Mouse (Mus musculus): ENCODE results near the gene Psmd12. TPM values are rescaled to one million over a fixed set of nuclear protein-coding genes. Genes with fewer than 3 reads are reported as not detected.
"Not testable (repeated sequence)": the region's sequence is repeated elsewhere in the genome, so short reads cannot be mapped to it uniquely, and the experiment has no call there.

The Psmd12 gene
- polyA plus RNA-seq, 1 experiment from 2014 or later, result 78.8 TPM

- Histone ChIP-seq H3K4me1 (ENCODE audit: insufficient read depth) (peaks cover 13% of the 10 kb centered on the region), H3K9ac (replicated peaks) (no peak overlapping the region), H3K27ac (ENCODE audit: low read depth) (no peak overlapping the region), H3K36me3 (replicated peaks; ENCODE audit: insufficient read depth, low read length) (no peaks in the 10 kb centered on the region), H3K4me2 (ENCODE audit: low read depth, low read length) (no peak overlapping the region), H3K27me3 (ENCODE audit: insufficient read depth, low read length) (no peaks in the 10 kb centered on the region), H3K4me3 (ENCODE audit: low read depth, low read length) (no peak overlapping the region), H3K9me3 (ENCODE audit: low read length) (no peaks in the 10 kb centered on the region)
- TF ChIP-seq EP300 (IDR thresholded peaks at IDR 0.05; ENCODE audit: low read depth), result no peak
- TF ChIP-seq CTCF (IDR thresholded peaks at IDR 0.05; ENCODE audit: low read depth), result peak; percentile 71
- 45% methylated on average over 1 of the region's 1 CpGs for WGBS (ENCODE audit: insufficient replicate concordance)
- DNase-seq (peak; percentile 32), ATAC-seq (no peak)
These were observed 27.0 kb downstream of the Psmd12 start for GRCm38 (mm10) chr11:107506260-107506659.

GRCm38 (mm10) chr11:107509631-107510338 lies 30.5 kb downstream of the Psmd12 start:
- 24% methylated on average over 11 of the region's 11 CpGs for WGBS (ENCODE audit: insufficient replicate concordance)
- ATAC-seq, result no peak

GRCm38 (mm10) chr11:107510362-107511269 lies 31.3 kb downstream of the Psmd12 start:
- 5% methylated on average over 18 of the region's 18 CpGs for WGBS (ENCODE audit: insufficient replicate concordance)
- DNase-seq (peak; percentile 52), ATAC-seq (peak; percentile 64; the same call in 1 of the 2 replicates)
- no peak for TF ChIP-seq CTCF (IDR thresholded peaks at IDR 0.05; ENCODE audit: low read depth)
- TF ChIP-seq EP300 (IDR thresholded peaks at IDR 0.05; ENCODE audit: low read depth), result no peak
- Histone ChIP-seq H3K27ac (ENCODE audit: low read depth) (no peak overlapping the region), H3K4me2 (ENCODE audit: low read depth, low read length) (peak overlapping the region; percentile 39), H3K4me3 (ENCODE audit: low read depth, low read length) (peak overlapping the region; percentile 3; the same call in 1 of the 2 replicates), H3K36me3 (replicated peaks; ENCODE audit: insufficient read depth, low read length) (no peaks in the 10 kb centered on the region), H3K9me3 (ENCODE audit: low read length) (no peaks in the 10 kb centered on the region), H3K4me1 (ENCODE audit: insufficient read depth) (peaks cover 13% of the 10 kb centered on the region), H3K9ac (replicated peaks) (no peak overlapping the region), H3K27me3 (ENCODE audit: insufficient read depth, low read length) (no peaks in the 10 kb centered on the region)

More at GRCm38 (mm10) chr11:107509631-107510338, 30.5 kb downstream of the Psmd12 start:
- H3K27ac ChIP-seq (ENCODE audit: low read depth), result no peak overlapping the region
- TF ChIP-seq EP300 (IDR thresholded peaks at IDR 0.05; ENCODE audit: low read depth) (no peak), CTCF (IDR thresholded peaks at IDR 0.05; ENCODE audit: low read depth) (peak; percentile 49)
- no peak for DNase-seq
- H3K9ac ChIP-seq (replicated peaks), result no peak overlapping the region
- no peaks in the 10 kb centered on the region for H3K36me3 ChIP-seq (replicated peaks; ENCODE audit: insufficient read depth, low read length)
- peaks cover 13% of the 10 kb centered on the region for H3K4me1 ChIP-seq (ENCODE audit: insufficient read depth)
- 0 out of 2 replicates have a peak overlapping the region, but pooled peaks have one; percentile 39 for H3K4me2 ChIP-seq (ENCODE audit: low read depth, low read length)
- no peak overlapping the region for H3K4me3 ChIP-seq (ENCODE audit: low read depth, low read length)
- H3K27me3 ChIP-seq (ENCODE audit: insufficient read depth, low read length), result no peaks in the 10 kb centered on the region
- H3K9me3 ChIP-seq (ENCODE audit: low read length), result no peaks in the 10 kb centered on the region

- H3K27ac ChIP-seq (ENCODE audit: low read depth); H3K4me2 ChIP-seq (ENCODE audit: low read depth, low read length); H3K4me3 ChIP-seq (ENCODE audit: low read depth, low read length); H3K36me3 ChIP-seq (replicated peaks; ENCODE audit: insufficient read depth, low read length); H3K9ac ChIP-seq (replicated peaks); H3K9me3 ChIP-seq (ENCODE audit: low read length); ATAC-seq; H3K27me3 ChIP-seq (ENCODE audit: insufficient read depth, low read length): not testable (repeated sequence)
- H3K4me1 ChIP-seq (ENCODE audit: insufficient read depth), result peaks cover 13% of the 10 kb centered on the region
- DNase-seq, result peak; percentile 77
- peak; percentile 89 for TF ChIP-seq CTCF (IDR thresholded peaks at IDR 0.05; ENCODE audit: low read depth)
- WGBS (ENCODE audit: insufficient replicate concordance), result 33% methylated on average over 5 of the region's 5 CpGs
These were observed 32.7 kb downstream of the Psmd12 start for GRCm38 (mm10) chr11:107511954-107512353.

GRCm38 (mm10) chr11:107513047-107513446 lies 33.8 kb downstream of the Psmd12 start:
- H3K4me2 ChIP-seq (ENCODE audit: low read depth, low read length), result no peak overlapping the region
- H3K9me3 ChIP-seq (ENCODE audit: low read length), result no peaks in the 10 kb centered on the region
- TF ChIP-seq EP300 (IDR thresholded peaks at IDR 0.05; ENCODE audit: low read depth), result no peak
- no peak for TF ChIP-seq CTCF (IDR thresholded peaks at IDR 0.05; ENCODE audit: low read depth)
- no peak overlapping the region for H3K27ac ChIP-seq (ENCODE audit: low read depth)
- no peak overlapping the region for H3K4me3 ChIP-seq (ENCODE audit: low read depth, low read length)
- 78% methylated on average over 10 of the region's 10 CpGs for WGBS (ENCODE audit: insufficient replicate concordance)
- DNase-seq, result no peak
- H3K9ac ChIP-seq (replicated peaks), result no peak overlapping the region
- peaks cover 13% of the 10 kb centered on the region for H3K4me1 ChIP-seq (ENCODE audit: insufficient read depth)
- H3K27me3 ChIP-seq (ENCODE audit: insufficient read depth, low read length), result no peaks in the 10 kb centered on the region
- no peak for ATAC-seq
- no peaks in the 10 kb centered on the region for H3K36me3 ChIP-seq (replicated peaks; ENCODE audit: insufficient read depth, low read length)

GRCm38 (mm10) chr11:107516387-107516786 lies 37.1 kb downstream of the Psmd12 start:
- H3K27ac ChIP-seq (ENCODE audit: low read depth), result no peak overlapping the region
- no peak overlapping the region for H3K9ac ChIP-seq (replicated peaks)
- H3K36me3 ChIP-seq (replicated peaks; ENCODE audit: insufficient read depth, low read length), result no peaks in the 10 kb centered on the region
- H3K4me3 ChIP-seq (ENCODE audit: low read depth, low read length), result no peak overlapping the region
- DNase-seq, result no peak
- no peaks in the 10 kb centered on the region for H3K9me3 ChIP-seq (ENCODE audit: low read length)
- H3K4me1 ChIP-seq (ENCODE audit: insufficient read depth), result no peaks in the 10 kb centered on the region
- no peak for ATAC-seq
- H3K27me3 ChIP-seq (ENCODE audit: insufficient read depth, low read length), result no peaks in the 10 kb centered on the region
- TF ChIP-seq EP300 (IDR thresholded peaks at IDR 0.05; ENCODE audit: low read depth) (no peak), CTCF (IDR thresholded peaks at IDR 0.05; ENCODE audit: low read depth) (no peak)
- H3K4me2 ChIP-seq (ENCODE audit: low read depth, low read length), result no peak overlapping the region
- 79% methylated on average over 2 of the region's 2 CpGs for WGBS (ENCODE audit: insufficient replicate concordance)
